Mouse (Mus musculus): ENCODE results near the gene Amy2a1. TPM values are rescaled to one million over a fixed set of nuclear protein-coding genes. Genes with fewer than 3 reads are reported as not detected.
"Not testable (repeated sequence)": the region's sequence is repeated elsewhere in the genome, so short reads cannot be mapped to it uniquely, and the experiment has no call there.

Gene Amy2a1
- total RNA-seq (2021): not detected

- DNase-seq; intact Hi-C loops (cut with DNase I): not testable (repeated sequence)
Observed at GRCm38 (mm10) chr3:113532328-113532727, at the start of gene Amy2a1. Gene Amy2a1 (minus strand): TSS chr3:113532428.

- intact Hi-C loops (cut with DNase I): no loop called here
- no peak for DNase-seq
Observed at GRCm38 (mm10) chr3:113574578-113574977, 42.4 kb upstream of the Amy2a1 start.

- intact Hi-C loops (cut with DNase I): no loop called here
- no peak for DNase-seq
Observed at GRCm38 (mm10) chr3:113574138-113574537, 41.9 kb upstream of the Amy2a1 start.

- no peak for DNase-seq
Observed at GRCm38 (mm10) chr3:113572158-113572557, 39.9 kb upstream of the Amy2a1 start.

GRCm38 (mm10) chr3:113539692-113540091 lies 7.5 kb upstream of the Amy2a1 start:
- no peak for DNase-seq
- intact Hi-C loops (cut with DNase I): no loop called here

More at GRCm38 (mm10) chr3:113572158-113572557, 39.9 kb upstream of the Amy2a1 start:
- intact Hi-C loops (cut with DNase I): no loop called here

Other genes with a start within 250 kb of the Amy2a1 start
- not detected for gene Amy2a4, start 241.0 kb downstream of the Amy2a1 start, total RNA-seq (2021)
- gene Amy2a3, start 208.4 kb downstream of the Amy2a1 start, total RNA-seq (2021): not detected
- not detected for gene Amy2a2, start 175.8 kb downstream of the Amy2a1 start, total RNA-seq (2021)
- 1 to 10 TPM; 1.2 to 1.8 TPM for gene Amy1, start 74.3 kb upstream of the Amy2a1 start, total RNA-seq (2021)
- gene Rnpc3, start 97.7 kb upstream of the Amy2a1 start, total RNA-seq (2021): 10 to 100 TPM; 15.4 to 15.7 TPM

Measured in heart, postnatal 10 days (tissue).